Mouse (Mus musculus): ENCODE data around the gene Tcl1b3. TPM values are rescaled to one million over a fixed set of nuclear protein-coding genes. Genes with fewer than 3 reads are reported as not detected.

Gene Tcl1b3
- polyA plus RNA-seq, 1 experiment from 2014 or later: not detected

Other genes starting within 250 kb of the Tcl1b3 start
- gene Syne3, start 181.2 kb upstream of the Tcl1b3 start, polyA plus RNA-seq (2016; fragmentation: Nextera tagmentation; extraction: Ambion mirVana): 0.21 and 0.41 TPM in 2 replicates
- gene Glrx5, start 158.4 kb upstream of the Tcl1b3 start, polyA plus RNA-seq (2016; fragmentation: Nextera tagmentation; extraction: Ambion mirVana): 253 and 312 TPM in 2 replicates
- not detected in 2 replicates for gene Tcl1b2, start 45.0 kb upstream of the Tcl1b3 start, polyA plus RNA-seq (2016; fragmentation: Nextera tagmentation; extraction: Ambion mirVana)
- gene Tcl1b1, start 31.4 kb upstream of the Tcl1b3 start, polyA plus RNA-seq (2016; fragmentation: Nextera tagmentation; extraction: Ambion mirVana): not detected in 2 replicates
- not detected in 2 replicates for gene Tcl1b5, start 14.7 kb upstream of the Tcl1b3 start, polyA plus RNA-seq (2016; fragmentation: Nextera tagmentation; extraction: Ambion mirVana)
- not detected in 2 replicates for gene Tcl1b4, start 10.9 kb downstream of the Tcl1b3 start, polyA plus RNA-seq (2016; fragmentation: Nextera tagmentation; extraction: Ambion mirVana)
- not detected in 2 replicates for gene Tcl1, start 31.8 kb downstream of the Tcl1b3 start, polyA plus RNA-seq (2016; fragmentation: Nextera tagmentation; extraction: Ambion mirVana)
- 0.21 and 0.64 TPM in 2 replicates for gene Tunar, start 142.8 kb downstream of the Tcl1b3 start, polyA plus RNA-seq (2016; fragmentation: Nextera tagmentation; extraction: Ambion mirVana)